Mouse (Mus musculus) stomach, postnatal 0 days (tissue): ENCODE measurements around the gene Sync.

Experiments used
- CTCF ChIP-seq: IDR thresholded peaks from 2 replicates; pipeline ENCODE4 v1.5.1; 2016; ENCODE audit warnings: antibody characterized with exemption, low read depth, mild to moderate bottlenecking, moderate library complexity
- EP300 ChIP-seq: optimal IDR thresholded peaks from 2 replicates; pipeline ENCODE3; 2016; ENCODE audit warnings: antibody characterized with exemption

DNA sequence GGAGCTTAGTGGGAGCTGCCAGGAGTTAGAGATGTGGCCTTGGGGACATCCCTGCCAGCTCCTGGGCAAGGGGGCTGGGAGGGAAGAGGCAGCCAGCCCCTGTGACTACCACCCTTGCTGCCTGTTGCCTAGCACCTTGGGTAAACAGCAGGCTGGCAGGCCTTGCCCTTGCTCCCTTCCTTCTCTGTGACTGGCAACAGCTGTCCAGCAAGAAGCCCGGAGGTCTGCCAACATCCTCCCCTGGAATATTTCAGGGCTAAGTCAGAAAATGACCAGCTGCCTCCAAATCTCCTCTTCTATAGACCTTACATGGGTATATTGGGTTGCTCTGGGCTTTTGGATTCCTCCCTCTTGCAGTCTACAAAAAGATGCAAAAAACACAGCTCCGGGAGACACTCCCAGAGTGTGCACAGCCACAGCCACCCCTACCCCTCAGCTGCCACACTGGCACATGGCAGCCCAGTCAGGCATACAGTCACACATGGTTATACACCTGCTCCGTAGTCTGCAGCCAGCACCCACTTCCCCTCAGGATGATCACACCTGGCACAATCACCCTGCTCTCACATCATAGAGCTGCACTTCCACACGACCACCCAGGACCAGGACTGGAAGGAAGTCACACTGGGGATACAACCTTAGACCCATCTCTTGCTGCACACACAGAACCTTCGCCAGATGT is 1.3 kb upstream of the Sync start:
- TF ChIP-seq CTCF (no peak), EP300 (no peak)
